Mouse (Mus musculus) midbrain, embryonic 14.5 days (tissue): ENCODE results near the gene Fyb2. TPM values are rescaled to one million over a fixed set of nuclear protein-coding genes. Genes with fewer than 3 reads are reported as not detected.

Experiments
- ATAC-seq: fragments of 200-750 bp; cut with Nextera tagmentation; 2 replicates; pipeline ENCODE4 v1.8.0; 2017; ENCODE audit warnings: moderate number of reproducible peaks, moderate library complexity; ENCODE audit not compliant: low FRiP score, low TSS enrichment
- DNase-seq: peaks from one replicate; pipeline ENCODE4 v3.0.0-alpha.2; 2015
- H3K27ac ChIP-seq: fragments of 300-500 bp; sonication (generic); replicated peaks from 2 replicates; pipeline ENCODE4 v1.5.1; 2014; ENCODE audit warnings: mild to moderate bottlenecking, low read depth, low read length, moderate library complexity
- H3K27me3 ChIP-seq: fragments of 300-500 bp; sonication (generic); 2 replicates; pipeline ENCODE4 v1.6.1; 2014; ENCODE audit warnings: low read length, control low read depth, mixed read lengths; ENCODE audit not compliant: control insufficient read depth, insufficient read depth
- H3K36me3 ChIP-seq: fragments of 300-500 bp; sonication (generic); 2 replicates; pipeline ENCODE4 v1.6.1; 2014; ENCODE audit warnings: low read length, control low read depth; ENCODE audit not compliant: control insufficient read depth, insufficient read depth
- H3K4me1 ChIP-seq: fragments of 300-500 bp; sonication (generic); 2 replicates; pipeline ENCODE4 v1.6.1; 2014; ENCODE audit warnings: mild to moderate bottlenecking, antibody characterized with exemption, low read length, control low read depth; ENCODE audit not compliant: control insufficient read depth, insufficient read depth
- H3K4me2 ChIP-seq: fragments of 300-500 bp; sonication (generic); 2 replicates; pipeline ENCODE4 v1.6.1; 2014; ENCODE audit warnings: mild to moderate bottlenecking, low read length, moderate library complexity
- H3K4me3 ChIP-seq: fragments of 300-500 bp; sonication (generic); replicated peaks from 2 replicates; pipeline ENCODE4 v1.5.1; 2014; ENCODE audit warnings: low read depth, low read length
- H3K9ac ChIP-seq: fragments of 300-500 bp; sonication (generic); replicated peaks from 2 replicates; pipeline ENCODE4 v1.6.1; 2014; ENCODE audit warnings: mild to moderate bottlenecking, low read length, moderate library complexity
- H3K9me3 ChIP-seq: fragments of 300-500 bp; sonication (generic); 2 replicates; pipeline ENCODE4 v1.6.1; 2016; ENCODE audit warnings: low read length, control low read depth, mixed read lengths; ENCODE audit not compliant: control insufficient read depth
- WGBS: fragments of 180-500 bp; shearing (Covaris S2); extraction: QIAGEN DNeasy Blood & Tissue Kit; methylation state at CpG from one replicate; pipeline ENCODE4 v1.1.7; 2014; 5-methylcytosine and 5-hydroxymethylcytosine counted together
- polyA plus RNA-seq: library from polyadenylated mRNA; unstranded; fragments of >200 nt; fragmentation: Nextera tagmentation; extraction: Ambion mirVana; gene quantifications from 2 replicates; pipeline ENCODE4 v1.2.1, GENCODE M21; 2014

Gene Fyb2
- polyA plus RNA-seq, 1 experiment from 2014 or later = 0.14 TPM

DNA sequence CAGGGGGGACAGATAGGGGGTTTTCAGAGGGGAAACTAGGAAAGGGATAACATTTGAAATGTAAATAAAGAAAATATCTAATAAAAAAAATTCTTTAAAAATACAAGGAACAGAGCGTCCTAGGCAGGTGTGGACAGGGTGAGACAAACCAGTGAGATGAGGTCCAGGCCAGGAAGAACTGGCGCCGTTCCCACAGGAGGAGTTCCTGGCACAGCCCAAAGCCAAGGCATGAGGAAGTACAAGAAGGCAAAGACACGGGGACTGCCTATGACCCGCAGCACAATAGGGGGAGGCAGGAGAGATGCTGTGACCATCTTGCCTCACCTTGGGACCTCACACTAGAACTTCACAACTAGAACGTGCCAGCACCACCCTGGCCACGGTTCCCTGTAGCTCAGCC is 21.5 kb upstream of the Fyb2 start:
- no peaks in the 10 kb centered on the region for H3K36me3 ChIP-seq
- H3K9me3 ChIP-seq = no peaks in the 10 kb centered on the region
- H3K27ac ChIP-seq = no peak overlapping the region
- no peak for DNase-seq
- no peaks in the 10 kb centered on the region for H3K27me3 ChIP-seq
- no peak overlapping the region for H3K4me3 ChIP-seq
- H3K4me1 ChIP-seq = peaks cover 23% of the 10 kb centered on the region; the same call in 1 of the 2 replicates
- ATAC-seq = no peak
- no peak overlapping the region for H3K4me2 ChIP-seq
- H3K9ac ChIP-seq = no peak overlapping the region
- 96% methylated on average over 7 of the region's 7 CpGs for WGBS

- WGBS = 64% methylated on average over 5 of the region's 5 CpGs
- no peak overlapping the region for H3K9ac ChIP-seq
- no peak overlapping the region for H3K4me2 ChIP-seq
- no peaks in the 10 kb centered on the region for H3K36me3 ChIP-seq
- H3K9me3 ChIP-seq = no peaks in the 10 kb centered on the region
- H3K27ac ChIP-seq = peak overlapping the region; percentile 37; the same call in 1 of the 2 replicates
- no peak for ATAC-seq
- DNase-seq = no peak
- H3K27me3 ChIP-seq = no peaks in the 10 kb centered on the region
- peaks cover 16% of the 10 kb centered on the region; the same call in 1 of the 2 replicates for H3K4me1 ChIP-seq
- H3K4me3 ChIP-seq = no peak overlapping the region
Observed at GRCm38 (mm10) chr4:104893588-104893987, 19.7 kb upstream of the Fyb2 start.

- DNase-seq = peak; percentile 88
- no peak overlapping the region for H3K9ac ChIP-seq
- no peaks in the 10 kb centered on the region for H3K9me3 ChIP-seq
- no peaks in the 10 kb centered on the region for H3K36me3 ChIP-seq
- WGBS = 53% methylated on average over 13 of the region's 13 CpGs
- H3K27me3 ChIP-seq = no peaks in the 10 kb centered on the region
- no peak overlapping the region for H3K4me2 ChIP-seq
- no peak overlapping the region for H3K4me3 ChIP-seq
- H3K27ac ChIP-seq = no peak overlapping the region; the same call in 1 of the 2 replicates
- peaks cover 12% of the 10 kb centered on the region; the same call in 1 of the 2 replicates for H3K4me1 ChIP-seq
- no peak for ATAC-seq
Observed at GRCm38 (mm10) chr4:104894004-104894734, 19.1 kb upstream of the Fyb2 start.

- no peak overlapping the region for H3K9ac ChIP-seq
- ATAC-seq (no peak), DNase-seq (no peak)
- WGBS = 82% methylated on average over 2 of the region's 2 CpGs
- no peaks in the 10 kb centered on the region for H3K4me1 ChIP-seq
- no peaks in the 10 kb centered on the region for H3K9me3 ChIP-seq
- H3K4me3 ChIP-seq = no peak overlapping the region
- no peaks in the 10 kb centered on the region for H3K27me3 ChIP-seq
- no peaks in the 10 kb centered on the region for H3K36me3 ChIP-seq
- no peak overlapping the region for H3K27ac ChIP-seq
- no peak overlapping the region for H3K4me2 ChIP-seq
Observed at GRCm38 (mm10) chr4:104902836-104903235, 10.4 kb upstream of the Fyb2 start.

DNA sequence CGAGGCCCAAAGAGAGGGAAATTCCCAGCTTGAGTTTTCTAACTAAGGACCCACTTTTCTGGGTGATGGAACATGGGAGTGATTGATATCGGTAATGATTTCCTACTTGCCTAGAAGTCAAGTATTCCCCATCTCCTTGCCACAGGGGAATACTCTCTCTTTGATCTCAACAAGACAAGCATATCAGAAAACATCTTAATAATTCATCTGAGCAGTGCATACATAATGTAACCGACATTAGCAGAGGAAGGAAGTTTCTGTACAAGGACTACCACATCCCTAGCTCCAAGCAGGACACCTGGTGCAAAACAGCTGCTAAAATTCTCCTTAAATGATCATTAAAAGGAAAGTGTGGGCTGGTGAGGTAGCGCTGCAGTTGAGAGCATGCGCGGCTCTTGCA is 8.2 kb upstream of the Fyb2 start:
- Histone ChIP-seq H3K4me3 (no peak overlapping the region), H3K9me3 (no peaks in the 10 kb centered on the region), H3K4me1 (no peaks in the 10 kb centered on the region), H3K4me2 (no peak overlapping the region), H3K36me3 (no peaks in the 10 kb centered on the region), H3K27me3 (no peaks in the 10 kb centered on the region), H3K27ac (no peak overlapping the region), H3K9ac (no peak overlapping the region)
- DNase-seq (peak; percentile 76), ATAC-seq (peak; percentile 55; the same call in 1 of the 2 replicates)
- WGBS = 62% methylated on average over 6 of the region's 6 CpGs

DNA sequence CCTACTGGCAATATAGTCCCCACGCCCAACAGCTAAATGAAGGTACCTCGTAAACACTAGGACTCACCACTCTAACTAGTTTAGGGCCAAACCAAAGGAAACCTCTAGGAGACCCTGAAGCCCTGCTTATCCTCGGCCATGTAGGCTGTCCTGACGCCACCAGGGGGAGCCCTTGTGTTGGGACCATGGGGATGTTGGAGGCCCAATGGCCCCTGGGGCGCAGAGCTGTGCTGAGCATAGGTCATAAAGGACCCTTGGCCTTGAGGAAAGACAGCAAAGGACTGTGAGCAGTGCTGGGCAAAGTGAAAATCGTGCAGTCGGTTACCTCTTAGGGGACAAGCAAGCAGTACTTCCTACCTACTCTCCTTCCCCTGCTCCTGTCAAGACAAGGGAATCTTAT is 1.6 kb upstream of the Fyb2 start:
- ATAC-seq = no peak

DNA sequence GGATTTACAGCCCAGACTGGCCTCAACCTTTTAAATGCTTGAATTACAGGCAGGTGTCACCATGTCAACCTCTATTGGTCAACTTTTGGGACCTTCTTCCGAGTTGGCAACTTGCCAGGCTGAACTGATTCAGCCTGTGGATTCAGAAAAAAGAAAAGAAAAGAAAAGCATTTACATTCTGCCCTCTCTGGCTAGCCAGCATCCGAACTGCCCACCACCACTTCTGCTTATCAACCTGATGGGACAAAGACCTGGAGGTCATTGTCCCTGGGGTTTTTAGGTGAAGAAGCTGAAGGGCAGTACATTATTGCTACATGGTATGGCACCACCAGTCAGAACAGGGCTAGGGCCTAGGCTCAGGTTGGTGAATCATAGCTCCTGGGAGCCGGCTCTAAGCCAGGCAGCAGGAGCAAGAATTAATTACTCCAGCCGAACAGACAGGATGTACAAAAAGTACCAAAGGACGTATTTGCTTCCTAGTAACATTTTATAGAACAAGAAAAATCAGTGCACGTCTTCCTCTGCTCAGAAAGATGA is 1.5 kb downstream of the Fyb2 start:
- DNase-seq (no peak), ATAC-seq (no peak)
- no peaks in the 10 kb centered on the region for H3K4me1 ChIP-seq
- no peak overlapping the region for H3K4me3 ChIP-seq
- no peaks in the 10 kb centered on the region for H3K36me3 ChIP-seq
- H3K27me3 ChIP-seq = no peaks in the 10 kb centered on the region
- no peak overlapping the region for H3K4me2 ChIP-seq
- no peak overlapping the region for H3K9ac ChIP-seq
- 72% methylated on average over 6 of the region's 6 CpGs for WGBS
- no peak overlapping the region for H3K27ac ChIP-seq
- H3K9me3 ChIP-seq = no peaks in the 10 kb centered on the region

More for the DNA sequence above, 1.6 kb upstream of the Fyb2 start:
- Histone ChIP-seq H3K27me3 (no peaks in the 10 kb centered on the region), H3K4me1 (no peaks in the 10 kb centered on the region), H3K36me3 (no peaks in the 10 kb centered on the region), H3K9ac (no peak overlapping the region), H3K27ac (no peak overlapping the region), H3K9me3 (no peaks in the 10 kb centered on the region), H3K4me2 (no peak overlapping the region), H3K4me3 (no peak overlapping the region)
- peak; percentile 77 for DNase-seq
- 34% methylated on average over 7 of the region's 7 CpGs for WGBS

DNA sequence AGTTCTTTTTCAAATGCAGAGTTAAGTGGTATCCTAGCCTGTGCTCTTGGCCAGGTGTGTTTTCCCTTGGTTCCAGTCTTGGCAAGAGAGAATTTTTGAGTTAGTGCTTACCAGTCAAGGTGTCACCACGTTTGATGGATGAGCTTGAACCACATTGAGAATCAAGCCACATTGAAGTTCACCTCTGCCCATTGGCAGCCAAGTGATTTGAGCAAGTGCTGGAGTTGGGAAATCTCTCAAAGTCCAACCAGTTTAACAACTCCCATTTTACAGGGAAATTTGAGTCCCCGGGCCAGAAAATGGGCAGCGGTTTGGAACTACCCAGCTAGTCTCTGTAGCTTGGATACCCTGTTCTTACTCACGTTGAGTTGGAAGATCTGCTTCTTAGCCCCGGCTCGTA is 4.8 kb downstream of the Fyb2 start:
- ATAC-seq = no peak
- Histone ChIP-seq H3K9me3 (no peaks in the 10 kb centered on the region), H3K4me3 (no peak overlapping the region)

GRCm38 (mm10) chr4:104925383-104925782 is 12.1 kb downstream of the Fyb2 start:
- ATAC-seq (no peak), DNase-seq (no peak)
- no peaks in the 10 kb centered on the region for H3K27me3 ChIP-seq
- no peaks in the 10 kb centered on the region for H3K36me3 ChIP-seq
- H3K27ac ChIP-seq = no peak overlapping the region
- WGBS = 87% methylated on average over 5 of the region's 5 CpGs
- H3K4me3 ChIP-seq = no peak overlapping the region
- no peaks in the 10 kb centered on the region for H3K9me3 ChIP-seq
- no peak overlapping the region for H3K4me2 ChIP-seq
- H3K9ac ChIP-seq = no peak overlapping the region
- H3K4me1 ChIP-seq = no peaks in the 10 kb centered on the region

More for the DNA sequence above, 4.8 kb downstream of the Fyb2 start:
- Histone ChIP-seq H3K27ac (no peak overlapping the region), H3K27me3 (no peaks in the 10 kb centered on the region), H3K9ac (no peak overlapping the region), H3K4me1 (no peaks in the 10 kb centered on the region), H3K4me2 (no peak overlapping the region), H3K36me3 (no peaks in the 10 kb centered on the region)
- no peak for DNase-seq
- 87% methylated on average over 6 of the region's 6 CpGs for WGBS
